Mouse (Mus musculus): ENCODE results near the gene Mybpc3. TPM values are rescaled to one million over a fixed set of nuclear protein-coding genes. Genes with fewer than 3 reads are reported as not detected.

The Mybpc3 gene
- 0.04 and 0.05 TPM in 2 replicates for polyA plus RNA-seq (2015; fragmentation: Nextera tagmentation; extraction: Ambion mirVana)

DNA sequence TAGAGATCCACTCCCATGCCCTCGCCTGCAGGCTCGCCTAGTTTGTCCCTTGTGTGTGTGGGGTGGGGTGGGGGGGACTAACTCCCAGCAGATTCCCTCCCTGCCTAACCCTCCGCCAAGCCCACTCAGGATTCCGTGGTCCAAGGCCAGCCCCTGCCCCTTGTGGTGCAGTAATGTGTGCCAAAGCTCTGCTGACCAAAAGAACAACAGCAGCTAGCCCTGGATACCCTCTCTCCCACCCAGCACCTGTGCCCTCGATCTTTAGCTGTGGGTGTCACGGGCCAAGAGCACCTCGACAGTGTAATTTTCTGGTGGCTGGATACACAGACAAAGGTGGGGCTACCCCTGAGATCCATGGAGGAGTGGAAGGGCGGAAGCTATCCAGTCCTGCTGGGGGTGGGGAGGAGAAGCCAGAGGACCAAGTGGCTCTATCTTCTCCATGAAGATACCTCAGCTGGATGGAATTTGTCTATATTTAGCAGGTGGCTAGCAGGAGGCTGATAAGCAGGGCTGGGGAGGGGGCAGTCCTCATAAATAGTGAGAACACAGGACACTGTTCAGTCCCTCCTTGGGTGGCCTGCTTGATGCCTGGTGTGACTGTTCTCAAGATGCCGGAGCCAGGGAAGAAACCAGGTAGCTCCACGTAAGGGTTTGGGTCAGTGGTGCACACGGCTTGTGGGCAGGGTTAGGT, at the start of gene Mybpc3:
Gene Mybpc3, plus strand, starts transcription at position 560 of the 691 bp plus-strand sequence.
- no peaks in the 10 kb centered on the region for H3K36me3 ChIP-seq (ENCODE audit: control insufficient read depth, insufficient read depth, low read length)
- no peak within 1 kb of the TSS for H3K9ac ChIP-seq (ENCODE audit: low read depth, low read length)
- no peak within 1 kb of the TSS for H3K4me2 ChIP-seq (ENCODE audit: low read length)
- H3K27ac ChIP-seq (ENCODE audit: low read depth, low read length), result no peak within 1 kb of the TSS
- no peaks in the 10 kb centered on the region for H3K4me1 ChIP-seq (ENCODE audit: control insufficient read depth, insufficient read depth, low read depth, low read length)
- no peaks in the 10 kb centered on the region for H3K9me3 ChIP-seq (ENCODE audit: control insufficient read depth, low read length)
- peaks cover 9% of the 10 kb centered on the region; the same call in 1 of the 2 replicates for H3K27me3 ChIP-seq (replicated peaks; ENCODE audit: control insufficient read depth, insufficient read depth, low read length)
- WGBS, result 81% methylated on average over 11 of the region's 11 CpGs
- H3K4me3 ChIP-seq (ENCODE audit: low read length), result no peak within 1 kb of the TSS
- ATAC-seq, result no peak

DNA sequence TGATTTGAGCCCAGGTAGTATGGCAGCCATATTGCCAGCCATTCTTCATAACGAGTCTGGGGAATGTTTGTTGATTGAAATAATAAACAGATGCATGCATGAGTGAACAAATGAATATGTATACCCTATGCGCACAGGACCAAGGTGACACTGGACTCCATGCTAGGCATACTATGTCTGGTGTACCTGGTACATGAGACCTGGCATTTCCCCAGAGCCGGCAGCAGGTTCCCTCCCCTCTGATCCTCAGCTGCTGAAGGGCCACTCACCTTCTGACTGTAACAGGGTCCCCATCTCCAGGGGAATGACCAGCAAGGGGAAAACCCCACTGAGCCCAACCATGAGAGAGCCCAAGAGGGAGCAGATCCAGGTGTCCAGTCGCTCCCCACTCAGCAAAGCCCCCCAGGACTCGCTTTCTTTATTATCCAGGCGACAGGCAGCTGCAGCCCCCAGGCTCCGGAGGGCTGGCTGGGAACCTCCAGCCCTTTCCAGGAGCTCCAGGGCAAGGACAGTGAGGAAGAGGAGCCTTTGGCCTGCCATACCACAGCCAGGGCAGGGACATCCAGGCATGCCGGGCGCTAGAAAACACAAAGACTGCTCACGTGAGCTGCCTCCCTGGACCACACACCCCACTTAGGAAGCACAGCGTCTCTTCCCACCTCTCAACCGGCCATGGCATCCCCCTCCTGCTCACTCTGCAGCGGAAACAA, 49.6 kb upstream of the Mybpc3 start:
- Histone ChIP-seq H3K4me1 (ENCODE audit: control insufficient read depth, insufficient read depth, low read depth, low read length) (peaks cover 23% of the 10 kb centered on the region), H3K27ac (ENCODE audit: low read depth, low read length) (no peak overlapping the region), H3K4me2 (ENCODE audit: low read length) (peak overlapping the region; percentile 89), H3K27me3 (replicated peaks; ENCODE audit: control insufficient read depth, insufficient read depth, low read length) (no peaks in the 10 kb centered on the region), H3K9me3 (ENCODE audit: control insufficient read depth, low read length) (no peaks in the 10 kb centered on the region), H3K9ac (ENCODE audit: low read depth, low read length) (peak overlapping the region; percentile 86), H3K4me3 (ENCODE audit: low read length) (peak overlapping the region; percentile 80), H3K36me3 (ENCODE audit: control insufficient read depth, insufficient read depth, low read length) (peaks cover 9% of the 10 kb centered on the region)
- ATAC-seq, result no peak
- 56% methylated on average over 13 of the region's 13 CpGs for WGBS

DNA sequence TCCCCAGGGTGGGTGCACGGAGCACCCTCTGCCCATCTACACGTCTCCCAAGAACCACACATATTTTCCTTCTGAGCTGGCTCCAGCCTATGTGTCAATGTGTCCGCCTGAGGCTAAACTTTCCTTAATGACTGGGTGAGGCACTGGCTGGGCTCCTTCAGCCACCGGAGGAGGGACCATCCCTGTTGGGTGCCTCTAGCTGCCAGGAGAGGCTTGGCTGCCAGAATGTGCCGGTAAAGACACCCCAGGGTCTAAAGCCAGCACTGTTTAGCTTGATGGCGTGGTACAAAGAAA, 49.1 kb upstream of the Mybpc3 start:
- Histone ChIP-seq H3K36me3 (ENCODE audit: control insufficient read depth, insufficient read depth, low read length) (peaks cover 8% of the 10 kb centered on the region), H3K9me3 (ENCODE audit: control insufficient read depth, low read length) (no peaks in the 10 kb centered on the region), H3K27me3 (replicated peaks; ENCODE audit: control insufficient read depth, insufficient read depth, low read length) (no peaks in the 10 kb centered on the region), H3K9ac (ENCODE audit: low read depth, low read length) (peak overlapping the region; percentile 86), H3K4me3 (ENCODE audit: low read length) (peak overlapping the region; percentile 80), H3K27ac (ENCODE audit: low read depth, low read length) (no peak overlapping the region), H3K4me2 (ENCODE audit: low read length) (peak overlapping the region; percentile 89), H3K4me1 (ENCODE audit: control insufficient read depth, insufficient read depth, low read depth, low read length) (peaks cover 23% of the 10 kb centered on the region)
- 47% methylated on average over 6 of the region's 6 CpGs for WGBS
- ATAC-seq, result no peak

DNA sequence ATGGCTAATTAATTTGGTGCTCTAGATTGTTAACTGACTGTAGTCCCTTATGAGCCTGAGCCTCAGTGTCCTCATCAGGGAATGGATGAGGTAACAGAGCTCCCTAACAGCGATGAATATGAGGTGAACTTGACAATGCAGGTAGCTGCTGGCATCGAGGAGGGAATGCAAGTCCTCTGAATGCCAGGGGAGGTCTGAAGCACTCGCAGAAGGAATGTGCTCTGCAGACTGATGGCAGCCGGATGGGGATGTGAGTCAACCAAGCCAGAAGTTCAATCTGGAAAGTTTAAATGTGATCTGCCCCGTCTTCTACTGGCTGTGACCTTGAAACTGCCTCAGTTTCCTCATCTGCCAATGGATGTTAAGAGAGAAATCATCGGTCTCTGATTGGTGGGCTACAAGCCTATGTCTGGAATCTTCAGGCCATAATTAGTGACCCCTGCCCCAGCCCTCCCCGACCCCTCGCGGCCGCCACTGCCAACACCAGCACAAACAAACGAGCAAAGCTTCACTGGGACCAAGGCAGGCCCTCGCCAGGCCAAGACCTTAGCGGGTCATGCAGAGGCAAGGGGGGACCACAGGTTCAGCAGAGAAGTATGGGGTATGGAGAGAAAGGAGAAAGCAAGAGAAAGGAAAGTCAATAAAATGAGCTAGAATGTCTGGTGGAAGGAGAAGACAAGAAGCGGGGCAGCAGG, 48.5 kb upstream of the Mybpc3 start:
- Histone ChIP-seq H3K27me3 (replicated peaks; ENCODE audit: control insufficient read depth, insufficient read depth, low read length) (no peaks in the 10 kb centered on the region), H3K36me3 (ENCODE audit: control insufficient read depth, insufficient read depth, low read length) (peaks cover 2% of the 10 kb centered on the region; the same call in 1 of the 2 replicates), H3K27ac (ENCODE audit: low read depth, low read length) (peak overlapping the region; percentile 81), H3K9ac (ENCODE audit: low read depth, low read length) (peak overlapping the region; percentile 86), H3K4me2 (ENCODE audit: low read length) (peak overlapping the region; percentile 89), H3K4me3 (ENCODE audit: low read length) (peak overlapping the region; percentile 80), H3K9me3 (ENCODE audit: control insufficient read depth, low read length) (no peaks in the 10 kb centered on the region), H3K4me1 (ENCODE audit: control insufficient read depth, insufficient read depth, low read depth, low read length) (peaks cover 23% of the 10 kb centered on the region)
- ATAC-seq, result no peak
- 8% methylated on average over 14 of the region's 14 CpGs for WGBS

DNA sequence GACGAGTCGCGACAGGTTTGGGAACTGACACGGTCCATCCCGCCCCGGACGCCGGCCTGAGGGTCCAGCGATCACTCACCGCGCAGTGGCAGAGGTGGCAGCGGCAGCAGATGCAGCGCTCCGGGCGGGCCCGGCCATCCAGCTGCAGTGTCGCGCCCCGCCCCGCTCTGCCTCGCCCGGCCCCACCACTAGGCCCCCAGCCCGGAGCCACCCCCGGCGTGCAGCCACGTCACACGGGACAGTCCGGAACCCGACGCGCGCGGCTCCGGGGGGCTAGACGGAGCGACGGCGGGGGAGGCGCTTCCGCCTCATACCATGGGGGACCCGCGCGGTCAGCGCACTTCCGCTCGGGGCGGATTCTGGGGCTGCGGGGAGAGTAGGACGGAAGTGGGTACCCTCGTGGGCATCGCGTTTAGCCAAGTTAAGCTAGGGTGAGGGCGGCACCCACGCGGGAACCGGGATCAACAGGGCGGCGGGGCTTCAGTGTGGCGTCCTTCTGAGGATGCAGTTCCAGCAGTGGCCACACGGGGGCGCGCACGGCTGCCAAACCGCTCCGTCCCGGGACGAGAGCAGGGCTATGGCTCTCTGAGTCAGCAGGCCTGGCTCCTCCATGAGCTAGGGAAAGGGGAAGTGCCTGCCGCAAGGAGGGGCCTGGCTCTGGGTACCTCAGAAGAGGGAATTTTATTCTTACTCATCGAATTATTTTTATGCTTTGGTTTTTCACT, 47.7 kb upstream of the Mybpc3 start, which contains the start of gene Slc39a13:
Gene Slc39a13, minus strand, starts transcription at position 342 of the 725 bp plus-strand sequence.
- H3K4me3 ChIP-seq (ENCODE audit: low read length), result peak within 1 kb of the TSS; percentile 80
- under 1% methylated on average over 66 of the region's 69 CpGs for WGBS
- H3K27me3 ChIP-seq (replicated peaks; ENCODE audit: control insufficient read depth, insufficient read depth, low read length), result no peaks in the 10 kb centered on the region
- H3K27ac ChIP-seq (ENCODE audit: low read depth, low read length), result peak within 1 kb of the TSS; percentile 81
- peaks cover 23% of the 10 kb centered on the region for H3K4me1 ChIP-seq (ENCODE audit: control insufficient read depth, insufficient read depth, low read depth, low read length)
- H3K4me2 ChIP-seq (ENCODE audit: low read length), result peak within 1 kb of the TSS; percentile 89
- H3K9ac ChIP-seq (ENCODE audit: low read depth, low read length), result peak within 1 kb of the TSS; percentile 86
- H3K9me3 ChIP-seq (ENCODE audit: control insufficient read depth, low read length), result no peaks in the 10 kb centered on the region
- peak; percentile 98 for ATAC-seq
- no peaks in the 10 kb centered on the region for H3K36me3 ChIP-seq (ENCODE audit: control insufficient read depth, insufficient read depth, low read length)

DNA sequence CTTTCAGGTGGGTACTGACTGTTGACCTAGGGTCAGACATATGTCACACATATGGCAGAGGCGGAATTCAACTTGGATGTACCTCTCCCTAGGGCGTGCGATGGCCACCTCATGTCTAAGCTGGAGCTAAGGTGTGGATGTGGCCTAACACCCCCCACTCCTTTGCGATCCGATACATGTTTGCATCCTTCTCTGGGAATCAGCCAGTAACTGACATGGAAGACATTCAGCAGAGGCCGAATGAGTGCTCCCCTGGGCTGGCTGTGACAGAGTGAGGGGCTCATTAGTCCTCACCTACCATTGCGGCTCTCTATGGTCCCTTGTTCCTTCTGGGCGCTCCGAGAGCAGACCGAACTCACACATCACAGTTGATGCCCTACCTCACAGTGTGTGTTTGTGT, 46.9 kb upstream of the Mybpc3 start:
- Histone ChIP-seq H3K4me2 (ENCODE audit: low read length) (peak overlapping the region; percentile 89), H3K4me3 (ENCODE audit: low read length) (peak overlapping the region; percentile 80), H3K9me3 (ENCODE audit: control insufficient read depth, low read length) (no peaks in the 10 kb centered on the region), H3K27me3 (replicated peaks; ENCODE audit: control insufficient read depth, insufficient read depth, low read length) (no peaks in the 10 kb centered on the region), H3K27ac (ENCODE audit: low read depth, low read length) (peak overlapping the region; percentile 81), H3K4me1 (ENCODE audit: control insufficient read depth, insufficient read depth, low read depth, low read length) (peaks cover 23% of the 10 kb centered on the region), H3K9ac (ENCODE audit: low read depth, low read length) (peak overlapping the region; percentile 86), H3K36me3 (ENCODE audit: control insufficient read depth, insufficient read depth, low read length) (no peaks in the 10 kb centered on the region)
- no peak for ATAC-seq
- 85% methylated on average over 10 of the region's 10 CpGs for WGBS

DNA sequence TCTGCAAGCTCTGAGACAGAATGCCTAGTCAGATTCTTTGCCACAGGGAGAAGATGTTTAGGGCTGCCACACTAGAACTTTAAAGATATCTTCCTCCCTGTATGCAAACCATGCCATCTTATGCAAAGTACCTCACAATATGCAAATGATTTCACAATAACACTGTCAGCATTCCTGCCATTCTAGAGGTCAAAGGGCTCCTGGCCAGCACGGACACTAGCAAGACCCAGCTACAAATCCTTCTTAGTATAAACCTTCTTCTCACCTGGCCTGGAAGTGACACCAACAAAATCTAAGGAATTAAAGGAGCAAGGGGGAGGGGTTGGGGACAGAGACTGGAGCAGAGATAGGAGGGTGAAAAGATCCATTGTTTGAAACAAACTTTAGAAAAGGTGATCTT, 45.9 kb upstream of the Mybpc3 start:
- Histone ChIP-seq H3K4me3 (ENCODE audit: low read length) (no peak overlapping the region), H3K4me2 (ENCODE audit: low read length) (no peak overlapping the region), H3K9ac (ENCODE audit: low read depth, low read length) (no peak overlapping the region), H3K36me3 (ENCODE audit: control insufficient read depth, insufficient read depth, low read length) (no peaks in the 10 kb centered on the region), H3K27ac (ENCODE audit: low read depth, low read length) (no peak overlapping the region), H3K9me3 (ENCODE audit: control insufficient read depth, low read length) (no peaks in the 10 kb centered on the region), H3K27me3 (replicated peaks; ENCODE audit: control insufficient read depth, insufficient read depth, low read length) (no peaks in the 10 kb centered on the region), H3K4me1 (ENCODE audit: control insufficient read depth, insufficient read depth, low read depth, low read length) (peaks cover 23% of the 10 kb centered on the region)
- ATAC-seq, result no peak
- WGBS, result 35% methylated on average over 1 of the region's 1 CpGs

DNA sequence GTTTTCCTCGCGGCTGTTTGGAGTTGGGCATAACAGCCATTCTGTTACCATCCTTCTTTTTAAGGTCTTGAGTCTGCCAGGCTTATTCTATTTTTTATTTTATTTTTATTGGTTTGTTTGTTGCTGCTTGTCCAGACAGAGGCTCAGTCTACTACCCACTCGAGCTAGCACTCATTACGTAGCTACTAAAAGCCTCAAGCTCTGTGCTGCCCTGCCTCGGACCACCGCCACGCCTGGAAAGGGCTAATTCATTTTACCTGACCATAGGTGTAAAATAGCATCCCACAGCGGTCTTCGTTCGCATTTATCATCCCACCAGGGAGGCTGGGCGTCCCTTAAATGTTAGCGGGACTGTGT, 40.0 kb upstream of the Mybpc3 start:
- Histone ChIP-seq H3K4me3 (ENCODE audit: low read length) (peak overlapping the region; percentile 54), H3K36me3 (ENCODE audit: control insufficient read depth, insufficient read depth, low read length) (no peaks in the 10 kb centered on the region), H3K9ac (ENCODE audit: low read depth, low read length) (peak overlapping the region; percentile 79), H3K27me3 (replicated peaks; ENCODE audit: control insufficient read depth, insufficient read depth, low read length) (no peaks in the 10 kb centered on the region), H3K4me1 (ENCODE audit: control insufficient read depth, insufficient read depth, low read depth, low read length) (peaks cover 4% of the 10 kb centered on the region), H3K4me2 (ENCODE audit: low read length) (peak overlapping the region; percentile 97), H3K27ac (ENCODE audit: low read depth, low read length) (no peak overlapping the region), H3K9me3 (ENCODE audit: control insufficient read depth, low read length) (no peaks in the 10 kb centered on the region)
- ATAC-seq, result peak; percentile 58
- WGBS, result 14% methylated on average over 12 of the region's 12 CpGs

Measured in hindbrain, embryonic 16.5 days (tissue).